Mouse (Mus musculus) forebrain, embryonic 10.5 days (tissue): ENCODE measurements around the gene Pecr. TPM values are rescaled to one million over a fixed set of nuclear protein-coding genes. Genes with fewer than 3 reads are reported as not detected.

Experiments
- polyA plus RNA-seq: library from polyadenylated mRNA; unstranded; fragments of >200 nt; fragmentation: Nextera tagmentation; extraction: Ambion mirVana; gene quantifications from 2 replicates; pipeline ENCODE4 v1.2.1, GENCODE M21; 2016

Gene Pecr
- polyA plus RNA-seq, 1 experiment from 2014 or later, result 23.5 TPM

Other genes with a start within 250 kb of the Pecr start
- 3.3 and 4.1 TPM in 2 replicates for gene Mreg, start 72.0 kb downstream of the Pecr start, polyA plus RNA-seq
- gene Tmem169, start 55 bp upstream of the Pecr start, polyA plus RNA-seq, result 3.1 and 3.3 TPM in 2 replicates
- gene Xrcc5, start 23.1 kb upstream of the Pecr start, polyA plus RNA-seq, result 49.1 and 52.2 TPM in 2 replicates